Mouse (Mus musculus) cerebellum, postnatal 10 days (tissue): ENCODE data around the gene Ywhag.

ENCODE experiments used
- DNase-seq, 2 experiments: peaks; one replicate each; pipeline ENCODE4 v3.0.0; 2021; ENCODE audit warnings: mixed read lengths in 2 of 2

The Ywhag gene

GRCm38 (mm10) chr5:135934481-135935175 is at the start of gene Ywhag:
Gene Ywhag, minus strand, starts transcription at chr5:135934616.
- peak; percentile 99 for DNase-seq

- DNase-seq, result peak; percentile 81 to 87
Measured at GRCm38 (mm10) chr5:135982398-135982797, 48.0 kb upstream of the Ywhag start.

GRCm38 (mm10) chr5:135979904-135980303 is 45.5 kb upstream of the Ywhag start, which contains the start of gene Zp3:
Gene Zp3, plus strand, starts transcription at chr5:135980099.
- no peak for DNase-seq

- no peak for DNase-seq
Measured at GRCm38 (mm10) chr5:135979381-135979780, 45.0 kb upstream of the Ywhag start.

- DNase-seq, result no peak
Measured at GRCm38 (mm10) chr5:135975893-135976668, 41.7 kb upstream of the Ywhag start.

GRCm38 (mm10) chr5:135974365-135974764 is 39.9 kb upstream of the Ywhag start, which contains the start of gene Ssc4d:
Gene Ssc4d, minus strand, starts transcription at chr5:135974531.
- DNase-seq, result no peak

- no peak for DNase-seq
Measured at GRCm38 (mm10) chr5:135971876-135972275, 37.5 kb upstream of the Ywhag start.

GRCm38 (mm10) chr5:135970247-135970646 is 35.8 kb upstream of the Ywhag start:
- no peak for DNase-seq

- DNase-seq, result peak; percentile 71 to 81
Measured at GRCm38 (mm10) chr5:135968781-135969180, 34.4 kb upstream of the Ywhag start.

- peak in 1 of 2 experiments; percentile 54 for DNase-seq
Measured at GRCm38 (mm10) chr5:135966866-135967265, 32.5 kb upstream of the Ywhag start.

- DNase-seq, result peak; percentile 74 to 76
Measured at GRCm38 (mm10) chr5:135965501-135965930, 31.1 kb upstream of the Ywhag start.

GRCm38 (mm10) chr5:135963280-135963627 is 28.8 kb upstream of the Ywhag start:
- no peak for DNase-seq

GRCm38 (mm10) chr5:135962492-135963279 is 28.3 kb upstream of the Ywhag start:
- peak; percentile 99 for DNase-seq

- no peak for DNase-seq
Measured at GRCm38 (mm10) chr5:135962125-135962491, 27.7 kb upstream of the Ywhag start.

- no peak for DNase-seq
Measured at GRCm38 (mm10) chr5:135960909-135961635, 26.7 kb upstream of the Ywhag start.

GRCm38 (mm10) chr5:135959911-135960310 is 25.5 kb upstream of the Ywhag start:
- no peak for DNase-seq

GRCm38 (mm10) chr5:135958367-135958766 is 24.0 kb upstream of the Ywhag start:
- no peak for DNase-seq

- peak; percentile 91 to 92 for DNase-seq
Measured at GRCm38 (mm10) chr5:135957207-135957974, 23.0 kb upstream of the Ywhag start.

- no peak for DNase-seq
Measured at GRCm38 (mm10) chr5:135956300-135957206, 22.1 kb upstream of the Ywhag start.

GRCm38 (mm10) chr5:135952830-135953229 is 18.4 kb upstream of the Ywhag start:
- peak in 1 of 2 experiments; percentile 55 for DNase-seq

- DNase-seq, result no peak
Measured at GRCm38 (mm10) chr5:135951660-135952059, 17.2 kb upstream of the Ywhag start.
